Mouse (Mus musculus): ENCODE results near the gene Xpnpep2.

Xpnpep2 gene

GRCm38 (mm10) chrX:48108394-48109315 lies at the start of gene Xpnpep2:
TSS of gene Xpnpep2 (plus strand) at chrX:48108725.
- DNase-seq, result peak; percentile 26 to 42

GRCm38 (mm10) chrX:48062481-48062880 lies 46.0 kb upstream of the Xpnpep2 start:
- no peak for DNase-seq

- peak; percentile 30 to 57 for DNase-seq
These were observed 44.2 kb upstream of the Xpnpep2 start for GRCm38 (mm10) chrX:48064166-48064853.

GRCm38 (mm10) chrX:48066891-48067290 lies 41.6 kb upstream of the Xpnpep2 start:
- no peak for DNase-seq

- no peak for DNase-seq
These were observed 36.6 kb upstream of the Xpnpep2 start for GRCm38 (mm10) chrX:48071961-48072360.

- no peak for DNase-seq
These were observed 36.1 kb upstream of the Xpnpep2 start for GRCm38 (mm10) chrX:48072401-48072800.

- no peak for DNase-seq
These were observed 33.8 kb upstream of the Xpnpep2 start for GRCm38 (mm10) chrX:48074691-48075090.

GRCm38 (mm10) chrX:48076806-48077425 lies 31.6 kb upstream of the Xpnpep2 start:
- no peak for DNase-seq

- DNase-seq, result no peak
These were observed 26.2 kb upstream of the Xpnpep2 start for GRCm38 (mm10) chrX:48082364-48082763.

GRCm38 (mm10) chrX:48092129-48092528 lies 16.4 kb upstream of the Xpnpep2 start:
- peak; percentile 9 to 29 for DNase-seq

GRCm38 (mm10) chrX:48093555-48093954 lies 15.0 kb upstream of the Xpnpep2 start:
- no peak for DNase-seq

GRCm38 (mm10) chrX:48094658-48095057 lies 13.9 kb upstream of the Xpnpep2 start:
- peak in 1 of 2 experiments; percentile 28 for DNase-seq

GRCm38 (mm10) chrX:48096580-48096979 lies 11.9 kb upstream of the Xpnpep2 start:
- no peak for DNase-seq

GRCm38 (mm10) chrX:48098470-48099129 lies 9.9 kb upstream of the Xpnpep2 start:
- DNase-seq, result no peak

- DNase-seq, result peak in 1 of 2 experiments; percentile 17
These were observed 8.7 kb upstream of the Xpnpep2 start for GRCm38 (mm10) chrX:48099871-48100270.

- DNase-seq, result no peak
These were observed 5.3 kb upstream of the Xpnpep2 start for GRCm38 (mm10) chrX:48103256-48103655.

- DNase-seq, result no peak
These were observed 3.6 kb upstream of the Xpnpep2 start for GRCm38 (mm10) chrX:48104736-48105441.

- peak; percentile 30 to 38 for DNase-seq
These were observed 2.3 kb upstream of the Xpnpep2 start for GRCm38 (mm10) chrX:48106226-48106625.

GRCm38 (mm10) chrX:48109316-48109655 lies 761 bp downstream of the Xpnpep2 start:
- no peak for DNase-seq

GRCm38 (mm10) chrX:48119294-48119693 lies 10.8 kb downstream of the Xpnpep2 start:
- DNase-seq, result no peak

GRCm38 (mm10) chrX:48124132-48125071 lies 15.9 kb downstream of the Xpnpep2 start:
- peak; percentile 15 to 51 for DNase-seq
